Mouse (Mus musculus) hindbrain, embryonic 16.5 days (tissue): ENCODE results near the gene Trim32. TPM values are rescaled to one million over a fixed set of nuclear protein-coding genes. Genes with fewer than 3 reads are reported as not detected.
A peak's percentile ranks its signal among the peaks of the same experiment; 100 is the strongest.

Experiments
- ATAC-seq: fragments of 200-750 bp; cut with Nextera tagmentation; 2 replicates; pipeline ENCODE4 v1.8.0; 2017; ENCODE audit warnings: moderate TSS enrichment, moderate library complexity
- H3K27ac ChIP-seq: fragments of 300-500 bp; sonication (generic); 2 replicates; pipeline ENCODE4 v1.5.1; 2014; ENCODE audit warnings: low read depth, mild to moderate bottlenecking, control low read depth, low read length, moderate library complexity
- H3K27me3 ChIP-seq: fragments of 300-500 bp; sonication (generic); replicated peaks from 2 replicates; pipeline ENCODE4 v1.6.1; 2014; ENCODE audit warnings: low read length; ENCODE audit not compliant: control insufficient read depth, insufficient read depth
- H3K36me3 ChIP-seq: fragments of 300-500 bp; sonication (generic); 2 replicates; pipeline ENCODE4 v1.6.1; 2014; ENCODE audit warnings: mild to moderate bottlenecking, low read length, moderate library complexity, mixed read lengths; ENCODE audit not compliant: control insufficient read depth, insufficient read depth
- H3K4me1 ChIP-seq: fragments of 300-500 bp; sonication (generic); 2 replicates; pipeline ENCODE4 v1.6.1; 2014; ENCODE audit warnings: low read depth, low read length; ENCODE audit not compliant: control insufficient read depth, insufficient read depth
- H3K4me2 ChIP-seq: fragments of 300-500 bp; sonication (generic); 2 replicates; pipeline ENCODE4 v1.6.1; 2014; ENCODE audit warnings: mild to moderate bottlenecking, low read length, control low read depth, moderate library complexity
- H3K4me3 ChIP-seq: fragments of 300-500 bp; sonication (generic); 2 replicates; pipeline ENCODE4 v1.5.1; 2014; ENCODE audit warnings: mild to moderate bottlenecking, low read length, control low read depth, moderate library complexity
- H3K9ac ChIP-seq: fragments of 300-500 bp; sonication (generic); 2 replicates; pipeline ENCODE4 v1.6.1; 2014; ENCODE audit warnings: low read depth, mild to moderate bottlenecking, control low read depth, low read length, moderate library complexity
- H3K9me3 ChIP-seq: fragments of 300-500 bp; sonication (generic); 2 replicates; pipeline ENCODE4 v1.6.1; 2014; ENCODE audit warnings: mild to moderate bottlenecking, low read length, moderate library complexity; ENCODE audit not compliant: control insufficient read depth
- WGBS: fragments of 180-500 bp; shearing (Covaris S2); extraction: QIAGEN DNeasy Blood & Tissue Kit; methylation state at CpG from one replicate; pipeline ENCODE4 v1.1.7; 2014; 5-methylcytosine and 5-hydroxymethylcytosine counted together
- polyA plus RNA-seq: library from polyadenylated mRNA; unstranded; fragments of >200 nt; fragmentation: Nextera tagmentation; extraction: Ambion mirVana; gene quantifications from 2 replicates; pipeline ENCODE4 v1.2.1, GENCODE M21; 2015

Gene Trim32
- polyA plus RNA-seq: 194 and 211 TPM in 2 replicates

DNA sequence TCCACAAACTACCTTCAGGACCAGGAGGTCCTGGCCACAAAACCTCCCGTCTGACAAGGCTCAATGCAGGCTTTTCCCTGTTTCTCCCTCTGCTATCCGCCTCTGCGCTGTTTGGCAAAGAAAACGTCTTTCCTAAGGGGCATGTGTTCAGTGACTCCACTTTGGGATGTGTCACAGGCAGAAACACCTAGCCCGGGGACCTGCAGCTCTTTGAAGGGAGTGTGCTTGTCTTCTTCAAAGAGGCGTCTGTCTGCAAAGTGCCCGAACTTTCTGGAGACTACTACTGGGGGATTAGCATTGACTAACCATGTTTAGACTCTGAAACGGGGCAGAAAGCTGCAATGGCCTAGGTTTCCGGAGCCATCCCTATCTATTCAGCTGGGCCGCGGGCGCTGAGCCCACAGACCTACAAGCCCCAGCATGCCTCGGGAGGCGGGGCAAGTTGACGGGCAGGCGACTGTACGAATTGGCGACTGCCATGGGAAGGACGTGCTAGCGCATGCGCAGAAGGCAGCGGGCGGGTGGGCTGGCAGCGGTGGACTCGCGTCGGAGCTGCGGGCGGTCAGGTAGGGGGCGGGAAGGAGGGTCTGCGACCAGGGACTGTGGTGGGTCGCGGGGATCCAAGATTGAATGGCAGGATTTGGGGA, at the start of gene Trim32:
Trim32 (plus strand) TSS at position 483 of the 647 bp plus-strand sequence.
- H3K27me3 ChIP-seq: no peaks in the 10 kb centered on the region
- H3K4me3 ChIP-seq: peak within 1 kb of the TSS; percentile 66
- H3K36me3 ChIP-seq: no peaks in the 10 kb centered on the region
- 3% methylated on average over 33 of the region's 33 CpGs for WGBS
- H3K9ac ChIP-seq: peak within 1 kb of the TSS; percentile 87
- peak within 1 kb of the TSS; percentile 86 for H3K27ac ChIP-seq
- no peaks in the 10 kb centered on the region for H3K9me3 ChIP-seq
- H3K4me1 ChIP-seq: peaks cover 15% of the 10 kb centered on the region
- ATAC-seq: peak; percentile 97
- H3K4me2 ChIP-seq: peak within 1 kb of the TSS; percentile 67

DNA sequence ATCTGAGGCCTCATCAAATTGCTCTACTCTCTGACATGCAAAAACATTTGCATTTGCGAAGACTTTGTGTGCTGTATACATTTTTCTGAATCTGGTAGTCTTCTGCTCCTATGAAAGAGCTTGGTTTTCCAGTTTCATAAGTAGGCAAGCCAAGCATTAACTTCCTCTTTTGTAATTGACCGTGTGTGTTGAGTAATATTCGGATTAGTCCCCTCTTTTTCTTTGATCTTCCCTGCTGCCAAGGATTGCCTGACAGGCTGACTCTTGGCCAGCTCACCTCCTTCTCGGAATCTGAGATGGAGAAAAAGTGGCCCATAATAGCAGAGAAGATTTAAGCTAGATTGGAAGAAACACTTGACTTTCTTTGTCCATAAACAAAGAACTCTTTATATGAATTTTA, 39.3 kb upstream of the Trim32 start:
- no peak for ATAC-seq
- Histone ChIP-seq H3K4me2 (no peak overlapping the region), H3K4me1 (no peaks in the 10 kb centered on the region), H3K27me3 (no peaks in the 10 kb centered on the region), H3K9ac (no peak overlapping the region), H3K27ac (no peak overlapping the region), H3K9me3 (no peaks in the 10 kb centered on the region), H3K4me3 (no peak overlapping the region), H3K36me3 (no peaks in the 10 kb centered on the region)
- 70% methylated on average over 4 of the region's 4 CpGs for WGBS

DNA sequence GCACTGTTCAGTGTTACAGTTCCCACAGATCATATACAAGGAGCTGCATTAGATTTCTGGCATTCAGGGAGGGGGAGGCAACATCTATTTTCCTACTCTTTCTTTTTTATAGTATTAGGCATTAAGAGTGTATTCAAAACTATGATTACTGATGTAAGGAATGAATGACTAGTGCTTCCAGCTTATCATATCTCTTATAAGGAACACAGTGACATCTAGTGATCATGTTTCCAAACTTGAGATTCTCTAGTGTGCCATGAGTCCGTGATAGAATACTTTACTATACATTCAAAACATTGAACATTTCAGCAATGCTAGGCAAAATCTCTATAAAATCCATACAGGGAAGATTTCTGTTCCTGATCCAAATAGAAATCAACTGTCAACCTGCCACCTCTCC, 24.5 kb upstream of the Trim32 start:
- ATAC-seq: no peak
- 60% methylated on average over 1 of the region's 1 CpGs for WGBS
- Histone ChIP-seq H3K27me3 (no peaks in the 10 kb centered on the region), H3K9ac (no peak overlapping the region), H3K36me3 (no peaks in the 10 kb centered on the region), H3K4me1 (no peaks in the 10 kb centered on the region), H3K27ac (no peak overlapping the region), H3K4me2 (no peak overlapping the region), H3K9me3 (no peaks in the 10 kb centered on the region), H3K4me3 (no peak overlapping the region)

DNA sequence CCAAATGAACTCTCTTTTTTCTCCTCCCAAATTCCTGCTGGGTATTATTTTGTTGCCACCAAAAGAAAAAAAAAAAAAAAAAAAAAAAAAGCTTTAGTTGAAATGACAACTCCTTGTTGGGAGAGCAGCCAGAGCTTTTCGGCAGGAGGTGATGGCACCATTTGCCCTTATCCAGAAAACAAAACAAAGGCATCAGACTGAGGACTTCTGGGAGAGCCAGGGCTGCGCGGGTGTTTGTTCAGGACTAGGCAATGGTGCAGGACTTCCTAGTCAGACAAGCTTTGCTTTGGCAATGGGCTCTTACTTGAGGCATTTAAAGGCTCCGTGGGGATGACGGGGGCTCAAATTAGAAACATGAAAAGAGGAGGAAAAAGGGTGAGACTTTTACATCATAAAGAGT, 17.8 kb upstream of the Trim32 start:
- ATAC-seq: peak; percentile 54; the same call in 1 of the 2 replicates
- Histone ChIP-seq H3K9me3 (no peaks in the 10 kb centered on the region), H3K27ac (no peak overlapping the region), H3K4me1 (no peaks in the 10 kb centered on the region), H3K36me3 (no peaks in the 10 kb centered on the region), H3K4me3 (no peak overlapping the region), H3K9ac (no peak overlapping the region), H3K4me2 (no peak overlapping the region), H3K27me3 (no peaks in the 10 kb centered on the region)
- WGBS: 33% methylated on average over 5 of the region's 5 CpGs

DNA sequence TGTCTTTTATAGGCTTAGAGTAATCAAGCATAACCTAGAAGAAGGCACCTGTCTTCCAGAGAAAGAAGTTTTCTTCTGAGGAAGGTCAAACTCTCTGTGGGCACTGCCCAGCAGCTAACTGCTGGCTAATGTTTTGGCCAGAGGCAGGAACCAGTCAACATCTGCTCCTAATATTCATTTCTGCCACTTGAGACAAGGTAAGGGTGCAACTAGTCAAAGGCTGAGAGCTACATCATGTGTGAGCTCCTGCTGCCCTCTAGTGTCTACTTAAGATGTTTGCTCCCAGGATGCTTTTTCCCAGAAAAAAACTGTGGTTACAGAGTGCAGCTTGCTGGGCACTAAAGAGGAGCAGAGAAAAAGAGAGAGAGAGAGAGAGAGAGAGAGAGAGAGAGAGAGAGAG, 15.0 kb upstream of the Trim32 start:
- no peaks in the 10 kb centered on the region for H3K9me3 ChIP-seq
- H3K36me3 ChIP-seq: no peaks in the 10 kb centered on the region
- peak; percentile 75 for ATAC-seq
- H3K4me3 ChIP-seq: no peak overlapping the region
- H3K4me1 ChIP-seq: no peaks in the 10 kb centered on the region
- H3K9ac ChIP-seq: no peak overlapping the region
- no peak overlapping the region for H3K27ac ChIP-seq
- no peak overlapping the region for H3K4me2 ChIP-seq
- no peaks in the 10 kb centered on the region for H3K27me3 ChIP-seq

DNA sequence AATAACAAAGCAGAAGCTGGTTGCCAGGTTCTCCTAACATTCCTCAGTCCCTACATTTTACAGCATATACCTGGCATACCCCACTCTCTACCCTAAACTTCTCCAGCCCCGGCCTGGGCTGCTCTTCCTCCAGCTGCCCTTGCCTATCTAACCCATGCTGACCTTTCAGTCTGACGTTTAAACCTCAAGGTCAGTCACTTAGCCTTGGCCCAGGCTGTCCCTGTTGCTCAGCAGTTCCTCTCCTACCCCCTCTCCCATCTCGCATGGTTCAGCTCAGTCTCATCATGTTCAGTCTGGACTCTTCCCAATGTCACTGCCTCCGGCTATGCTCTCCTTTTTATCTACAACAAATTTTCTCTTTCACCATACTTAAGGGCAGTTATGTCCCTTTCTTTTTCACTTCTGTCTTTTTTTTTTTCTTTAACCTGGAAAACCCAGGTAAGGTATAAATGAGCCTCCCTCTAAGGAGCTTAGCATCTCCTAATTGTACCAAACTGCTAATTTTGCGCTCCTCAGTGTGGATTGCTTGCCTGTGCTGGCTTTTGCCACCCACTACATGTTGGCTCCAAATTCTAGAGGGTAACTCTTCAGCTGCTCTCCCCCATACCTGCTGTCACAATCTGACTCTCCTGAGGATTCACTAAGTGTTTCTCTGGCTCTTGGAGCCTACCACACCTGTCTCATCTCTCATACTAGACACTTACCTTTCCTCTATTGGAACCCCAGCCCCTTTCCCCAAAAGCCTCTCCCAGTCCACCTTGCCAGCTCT, 10.0 kb upstream of the Trim32 start:
- ATAC-seq: no peak
- no peaks in the 10 kb centered on the region for H3K27me3 ChIP-seq
- H3K4me3 ChIP-seq: no peak overlapping the region
- H3K4me2 ChIP-seq: no peak overlapping the region
- no peaks in the 10 kb centered on the region for H3K4me1 ChIP-seq
- H3K36me3 ChIP-seq: no peaks in the 10 kb centered on the region
- no peaks in the 10 kb centered on the region for H3K9me3 ChIP-seq
- no peak overlapping the region for H3K27ac ChIP-seq
- 83% methylated on average over 5 of the region's 5 CpGs for WGBS
- H3K9ac ChIP-seq: no peak overlapping the region

DNA sequence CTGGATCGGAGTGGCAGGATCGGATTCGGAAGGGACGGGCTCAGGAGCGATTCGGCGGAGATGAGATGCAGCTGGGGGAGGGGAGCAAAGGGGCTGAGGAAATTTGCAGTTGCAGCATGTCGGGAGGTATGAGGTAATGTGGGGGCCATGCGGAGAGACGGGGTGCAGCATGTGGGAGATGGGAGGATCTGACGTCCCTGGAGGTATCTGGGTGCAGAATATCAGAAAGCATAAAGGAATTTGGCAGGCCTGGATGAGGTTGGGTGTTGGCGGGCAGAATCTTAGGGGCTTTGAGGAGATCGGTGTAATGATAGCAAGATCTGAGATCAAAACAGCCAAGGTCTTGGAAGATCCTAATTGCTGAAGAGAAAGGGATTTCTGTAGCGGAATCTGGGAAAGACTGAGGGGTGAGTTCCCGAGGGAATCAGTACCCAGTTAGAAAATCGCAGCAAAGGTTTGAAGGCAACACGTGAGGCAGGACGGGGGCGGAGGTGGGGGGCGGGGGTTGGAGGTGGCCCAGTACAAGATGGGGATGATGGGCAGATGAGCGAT, 441 bp downstream of the Trim32 start:
- H3K9ac ChIP-seq: peak overlapping the region; percentile 87
- no peaks in the 10 kb centered on the region for H3K27me3 ChIP-seq
- H3K9me3 ChIP-seq: no peaks in the 10 kb centered on the region
- WGBS: under 1% methylated on average over 21 of the region's 21 CpGs
- H3K4me1 ChIP-seq: peaks cover 19% of the 10 kb centered on the region
- peak overlapping the region; percentile 66 for H3K4me3 ChIP-seq
- no peaks in the 10 kb centered on the region for H3K36me3 ChIP-seq
- ATAC-seq: peak; percentile 90
- H3K4me2 ChIP-seq: peak overlapping the region; percentile 54
- peak overlapping the region; percentile 86 for H3K27ac ChIP-seq

DNA sequence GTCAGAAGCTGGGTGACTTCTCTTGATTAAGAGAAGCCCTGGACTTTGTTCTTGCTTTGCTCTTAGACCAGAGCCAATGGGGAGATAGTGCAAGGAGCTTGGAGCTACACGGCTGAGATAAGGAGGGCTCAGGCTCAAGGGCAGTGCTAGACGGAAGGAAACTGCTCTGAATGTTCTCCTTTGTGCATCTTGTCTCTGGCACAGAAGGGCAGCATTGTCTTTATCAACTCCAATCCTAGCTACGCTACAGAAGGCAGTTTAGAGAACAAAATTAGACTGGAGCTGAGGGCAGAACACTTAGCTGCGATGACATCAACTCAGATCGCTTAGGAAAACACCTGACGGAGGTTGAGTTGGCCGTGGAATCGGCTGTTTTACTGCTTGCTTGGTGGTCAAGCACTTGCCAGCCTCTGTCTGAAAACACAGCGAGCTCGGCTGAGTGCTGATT, 2.4 kb downstream of the Trim32 start:
- Histone ChIP-seq H3K36me3 (no peaks in the 10 kb centered on the region), H3K27me3 (no peaks in the 10 kb centered on the region), H3K9ac (0 out of 2 replicates have a peak overlapping the region, but pooled peaks have one; percentile 42), H3K4me2 (peak overlapping the region; percentile 54), H3K9me3 (no peaks in the 10 kb centered on the region), H3K27ac (no peak overlapping the region), H3K4me1 (peaks cover 25% of the 10 kb centered on the region), H3K4me3 (peak overlapping the region; percentile 66)
- WGBS: 80% methylated on average over 10 of the region's 10 CpGs
- ATAC-seq: no peak

DNA sequence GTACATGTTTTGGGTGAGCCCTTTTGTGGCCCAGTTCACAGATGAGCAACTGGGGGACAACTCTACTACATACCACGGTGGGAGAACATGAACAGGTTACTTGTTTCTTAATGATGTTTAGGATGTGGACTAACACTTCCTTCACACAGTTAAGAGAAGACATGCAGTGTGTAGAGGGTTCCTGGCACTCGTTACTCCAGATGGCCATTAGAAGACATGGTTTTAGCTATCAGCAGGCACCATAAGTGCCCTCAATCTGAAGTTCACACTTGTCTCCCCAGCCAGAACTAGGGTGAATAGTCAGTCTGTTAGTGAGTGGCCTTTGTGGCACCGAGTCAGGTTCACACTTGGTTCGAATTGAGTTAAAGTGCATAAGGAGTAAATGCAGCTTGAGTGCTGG, 3.3 kb downstream of the Trim32 start:
- Histone ChIP-seq H3K27ac (no peak overlapping the region), H3K4me1 (peaks cover 25% of the 10 kb centered on the region), H3K4me2 (no peak overlapping the region), H3K9me3 (no peaks in the 10 kb centered on the region), H3K36me3 (peaks cover 4% of the 10 kb centered on the region), H3K4me3 (no peak overlapping the region), H3K27me3 (no peaks in the 10 kb centered on the region), H3K9ac (no peak overlapping the region)
- no peak for ATAC-seq
- 92% methylated on average over 4 of the region's 4 CpGs for WGBS
